ENCODE assay signal across 20 mouse cellular contexts in genomic region chr17:67084501-67084900, GRCm38 (mm10).
DNase-seq lines count a peak whose midpoint lies in the region; ATAC-seq and TF ChIP-seq lines count a peak whose summit lies in the region.
"Had no signal": no experiment of that assay in that cellular context is flagged by ENCODE, and none has a peak within 500 bp of the region (broad histone marks: within the 10 kb centered on the region; RNA-seq: fewer than 3 reads in every experiment).

No protein-coding gene starts in this region.

- H3K9ac ChIP-seq in forebrain, embryonic 15.5 days (replicated peaks) = no peak overlapping the region
- no peak overlapping the region for H3K9ac ChIP-seq in forebrain, embryonic 11.5 days (ENCODE audit: low read length)
- no peak overlapping the region for H3K9ac ChIP-seq in midbrain, embryonic 14.5 days (replicated peaks; ENCODE audit: low read length)
- H3K9ac ChIP-seq in midbrain, embryonic 16.5 days (ENCODE audit: low read depth, low read length) = no peak overlapping the region
- H3K9ac ChIP-seq in forebrain, postnatal 0 days = no peak overlapping the region
- H3K9ac ChIP-seq: embryonic facial prominence, embryonic 13.5 days; liver, embryonic 12.5 days had no signal

- no peaks in the 10 kb centered on the region for H3K9me3 ChIP-seq in forebrain, embryonic 15.5 days
- H3K9me3 ChIP-seq in forebrain, embryonic 11.5 days (ENCODE audit: control insufficient read depth, low read length) = no peaks in the 10 kb centered on the region
- H3K9me3 ChIP-seq in midbrain, embryonic 14.5 days (ENCODE audit: control insufficient read depth, low read length) = no peaks in the 10 kb centered on the region
- no peaks in the 10 kb centered on the region for H3K9me3 ChIP-seq in midbrain, embryonic 16.5 days (replicated peaks; ENCODE audit: control insufficient read depth, low read length, poor library complexity, severe bottlenecking)
- H3K9me3 ChIP-seq in forebrain, postnatal 0 days (ENCODE audit: low read length) = no peaks in the 10 kb centered on the region
- H3K9me3 ChIP-seq: embryonic facial prominence, embryonic 13.5 days; liver, embryonic 12.5 days had no signal

- no peak for DNase-seq in forebrain, embryonic 11.5 days (ENCODE audit: low spot score)
- peak; percentile 13 to 22 for DNase-seq in layer of hippocampus, adult 2 months (ENCODE audit: low spot score in 2 of 2)
- DNase-seq in layer of hippocampus, adult 8-10 months (ENCODE audit: low spot score in 2 of 2) = no peak
- peak; percentile 41 for DNase-seq in midbrain, embryonic 14.5 days
- DNase-seq in forebrain, postnatal 0 days = peak; percentile 68
- no peak for DNase-seq in embryo, embryonic 11 days
- DNase-seq: B cell, adult 2 months; cerebellum, adult 2 months; gastrocnemius, postnatal 36 days; heart, postnatal 10 days; kidney, adult 18-20 months; lung, postnatal 10 days; right cerebral cortex, postnatal 25 days; thymus, postnatal 4 days had no signal

- no peak overlapping the region for H3K4me3 ChIP-seq in forebrain, embryonic 15.5 days
- H3K4me3 ChIP-seq in forebrain, embryonic 11.5 days (ENCODE audit: low read depth, low read length) = no peak overlapping the region
- H3K4me3 ChIP-seq in layer of hippocampus, adult 2 months = no peak overlapping the region
- no peak overlapping the region for H3K4me3 ChIP-seq in midbrain, embryonic 14.5 days (replicated peaks; ENCODE audit: low read depth, low read length)
- H3K4me3 ChIP-seq in midbrain, embryonic 16.5 days (ENCODE audit: low read depth, low read length) = no peak overlapping the region
- H3K4me3 ChIP-seq in forebrain, postnatal 0 days (ENCODE audit: low read depth, low read length) = no peak overlapping the region
- H3K4me3 ChIP-seq: embryonic facial prominence, embryonic 13.5 days; liver, embryonic 12.5 days; megakaryocyte, embryonic 14.5 days had no signal

- ATAC-seq in forebrain, embryonic 15.5 days (replicated peaks) = peak; percentile 79; the same call in 1 of the 2 replicates
- ATAC-seq in forebrain, embryonic 11.5 days (replicated peaks; ENCODE audit: low FRiP score) = no peak
- no peak for ATAC-seq in midbrain, embryonic 14.5 days (ENCODE audit: low FRiP score, low TSS enrichment)
- ATAC-seq in midbrain, embryonic 16.5 days = no peak
- ATAC-seq in forebrain, postnatal 0 days = peak; percentile 69
- ATAC-seq: liver, embryonic 12.5 days had no signal

- TF ChIP-seq CTCF in layer of hippocampus, adult 2 months (conservative IDR thresholded peaks at IDR 0.05) = no peak
- no peak for TF ChIP-seq CTCF in forebrain, postnatal 0 days (IDR thresholded peaks at IDR 0.05; ENCODE audit: low read depth)

- no peak overlapping the region for H3K4me2 ChIP-seq in forebrain, embryonic 15.5 days (replicated peaks)
- H3K4me2 ChIP-seq in forebrain, embryonic 11.5 days (ENCODE audit: low read depth, low read length, severe bottlenecking) = no peak overlapping the region
- no peak overlapping the region for H3K4me2 ChIP-seq in midbrain, embryonic 14.5 days (ENCODE audit: low read length)
- H3K4me2 ChIP-seq in midbrain, embryonic 16.5 days (ENCODE audit: low read length) = no peak overlapping the region
- H3K4me2 ChIP-seq in forebrain, postnatal 0 days (ENCODE audit: low read depth) = no peak overlapping the region
- H3K4me2 ChIP-seq: embryonic facial prominence, embryonic 13.5 days; liver, embryonic 12.5 days had no signal

- H3K27me3 ChIP-seq in forebrain, embryonic 15.5 days = 0 out of 2 replicates have a peak, but pooled peaks cover 3% of the 10 kb centered on the region
- no peaks in the 10 kb centered on the region for H3K27me3 ChIP-seq in forebrain, embryonic 11.5 days (ENCODE audit: control insufficient read depth, insufficient read depth, low read length)
- H3K27me3 ChIP-seq in midbrain, embryonic 14.5 days (ENCODE audit: control insufficient read depth, insufficient read depth, low read length) = no peaks in the 10 kb centered on the region
- no peaks in the 10 kb centered on the region for H3K27me3 ChIP-seq in midbrain, embryonic 16.5 days (ENCODE audit: control insufficient read depth, insufficient read depth, low read depth, low read length)
- peaks cover 10% of the 10 kb centered on the region; the same call in 1 of the 2 replicates for H3K27me3 ChIP-seq in forebrain, postnatal 0 days (ENCODE audit: insufficient read depth, low read length)
- H3K27me3 ChIP-seq: embryonic facial prominence, embryonic 13.5 days; liver, embryonic 12.5 days; megakaryocyte, embryonic 14.5 days had no signal

- no peak overlapping the region for H3K27ac ChIP-seq in forebrain, embryonic 15.5 days (replicated peaks)
- no peak overlapping the region for H3K27ac ChIP-seq in forebrain, embryonic 11.5 days (ENCODE audit: low read depth, low read length)
- no peak overlapping the region for H3K27ac ChIP-seq in layer of hippocampus, adult 2 months
- H3K27ac ChIP-seq in midbrain, embryonic 14.5 days (replicated peaks; ENCODE audit: low read depth, low read length) = no peak overlapping the region
- no peak overlapping the region for H3K27ac ChIP-seq in midbrain, embryonic 16.5 days (ENCODE audit: low read length)
- H3K27ac ChIP-seq in forebrain, postnatal 0 days (ENCODE audit: low read depth, low read length) = no peak overlapping the region
- H3K27ac ChIP-seq: embryonic facial prominence, embryonic 13.5 days; kidney, postnatal 0 days; liver, embryonic 12.5 days had no signal

- WGBS in forebrain, embryonic 15.5 days = 23% methylated on average over 4 of the region's 4 CpGs
- WGBS in forebrain, embryonic 11.5 days = 77% methylated on average over 4 of the region's 4 CpGs
- 39% methylated on average over 4 of the region's 4 CpGs for WGBS in midbrain, embryonic 14.5 days
- WGBS in midbrain, embryonic 16.5 days = 33% methylated on average over 4 of the region's 4 CpGs
- 24% methylated on average over 4 of the region's 4 CpGs for WGBS in forebrain, postnatal 0 days

- H3K36me3 ChIP-seq in forebrain, embryonic 15.5 days = no peaks in the 10 kb centered on the region
- H3K36me3 ChIP-seq in forebrain, embryonic 11.5 days (ENCODE audit: control insufficient read depth, insufficient read depth, low read length) = no peaks in the 10 kb centered on the region
- no peaks in the 10 kb centered on the region for H3K36me3 ChIP-seq in midbrain, embryonic 14.5 days (ENCODE audit: control insufficient read depth, insufficient read depth, low read length)
- no peaks in the 10 kb centered on the region for H3K36me3 ChIP-seq in midbrain, embryonic 16.5 days (ENCODE audit: control insufficient read depth, insufficient read depth, low read length)
- no peaks in the 10 kb centered on the region for H3K36me3 ChIP-seq in forebrain, postnatal 0 days (ENCODE audit: insufficient read depth)
- H3K36me3 ChIP-seq: embryonic facial prominence, embryonic 13.5 days; liver, embryonic 12.5 days had no signal

- peaks cover 12% of the 10 kb centered on the region for H3K4me1 ChIP-seq in forebrain, embryonic 15.5 days
- H3K4me1 ChIP-seq in forebrain, embryonic 11.5 days (replicated peaks; ENCODE audit: control insufficient read depth, insufficient read depth, low read length) = no peaks in the 10 kb centered on the region
- H3K4me1 ChIP-seq in midbrain, embryonic 14.5 days (ENCODE audit: control insufficient read depth, insufficient read depth, low read length) = no peaks in the 10 kb centered on the region
- peaks cover 7% of the 10 kb centered on the region for H3K4me1 ChIP-seq in midbrain, embryonic 16.5 days (ENCODE audit: control insufficient read depth, insufficient read depth, low read length)
- H3K4me1 ChIP-seq in forebrain, postnatal 0 days (ENCODE audit: insufficient read depth) = peaks cover 6% of the 10 kb centered on the region; the same call in 1 of the 2 replicates
- H3K4me1 ChIP-seq: liver, embryonic 12.5 days; megakaryocyte, embryonic 14.5 days had no signal

Comparison
In these comparisons a context has a peak if more than half of its experiments do, and no peak if none do; other contexts are left out.
1. ATAC-seq: peak in forebrain, embryonic 15.5 days (single experiment) and forebrain, postnatal 0 days (single experiment); none in forebrain, embryonic 11.5 days (single experiment), midbrain, embryonic 14.5 days (single experiment) and midbrain, embryonic 16.5 days (single experiment).
2. DNase-seq: peak in layer of hippocampus, adult 2 months (2 of 2), midbrain, embryonic 14.5 days (single experiment) and forebrain, postnatal 0 days (single experiment); none in forebrain, embryonic 11.5 days (single experiment), layer of hippocampus, adult 8-10 months (0 of 2) and embryo, embryonic 11 days (single experiment).